Mouse (Mus musculus): Measurements from ENCODE around the gene Gm20532. TPM values are rescaled to one million over a fixed set of nuclear protein-coding genes. Genes with fewer than 3 reads are reported as not detected.

Gm20532 gene
- polyA plus RNA-seq, 1 experiment from 2014 or later, result not detected

DNA sequence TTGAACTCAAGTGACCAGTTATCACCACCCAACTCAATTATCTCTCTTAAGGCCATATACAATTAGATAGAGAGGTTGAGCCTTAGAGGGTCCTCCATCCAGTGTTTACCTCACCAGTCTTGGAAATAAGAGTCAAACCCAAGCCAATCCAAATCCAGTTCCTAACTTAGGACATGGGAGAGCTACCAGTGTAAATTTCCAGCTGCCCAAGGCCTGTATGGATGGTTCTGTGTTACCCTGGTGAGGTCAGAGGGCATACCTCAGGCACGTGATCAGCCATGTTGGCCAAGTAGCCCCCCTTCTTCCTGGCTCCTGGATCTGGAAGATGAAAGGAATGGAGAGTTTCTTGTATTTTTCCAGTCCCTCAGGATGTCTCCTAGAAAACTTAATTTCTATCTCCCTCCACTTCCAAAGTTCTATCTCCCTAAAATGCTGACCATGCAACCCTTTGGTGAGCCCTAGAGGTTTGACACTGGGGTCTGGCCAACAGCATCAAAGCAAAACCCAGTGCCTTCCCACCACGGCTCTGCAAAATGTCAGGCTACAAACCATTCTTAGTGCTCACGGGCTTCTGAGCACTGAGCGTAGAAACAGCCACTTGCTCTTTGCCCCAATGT lies 51.0 kb downstream of the Gm20532 start:
- H3K9me3 ChIP-seq (replicated peaks), result no peaks in the 10 kb centered on the region
- peak overlapping the region; percentile 78; the same call in 1 of the 2 replicates for H3K4me3 ChIP-seq (replicated peaks)
- H3K4me1 ChIP-seq (replicated peaks), result peaks cover 45% of the 10 kb centered on the region
- 79% methylated on average over 4 of the region's 4 CpGs for WGBS (ENCODE audit: insufficient replicate concordance)
- no peaks in the 10 kb centered on the region for H3K27me3 ChIP-seq
- H3K9ac ChIP-seq, result peak overlapping the region; percentile 86; the same call in 1 of the 2 replicates
- 0 out of 2 replicates have a peak overlapping the region, but pooled peaks have one; percentile 15 for H3K27ac ChIP-seq
- H3K36me3 ChIP-seq, result peaks cover 51% of the 10 kb centered on the region
- ATAC-seq (ENCODE audit: low read depth) (no peak), DNase-seq (no peak)
- H3K4me2 ChIP-seq, result peak overlapping the region; percentile 75

DNA sequence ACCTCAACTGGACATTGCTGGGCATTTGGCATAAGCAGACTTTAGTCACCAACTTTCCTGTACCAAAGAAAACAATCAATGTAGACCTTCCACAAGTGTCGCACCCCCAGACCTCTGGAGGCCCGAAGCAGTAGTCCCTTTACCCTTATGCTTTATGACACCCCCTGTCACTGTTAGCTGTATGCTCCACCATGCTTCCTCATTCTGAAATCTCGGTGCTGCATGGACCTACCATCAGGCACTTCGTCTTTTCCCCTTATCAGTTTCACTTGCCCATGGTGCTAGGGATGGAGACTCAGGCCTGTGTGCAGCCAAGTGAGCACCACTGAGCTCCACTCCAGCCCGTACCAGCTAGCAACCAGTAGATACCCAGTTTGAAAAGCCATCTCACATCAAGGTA lies 51.6 kb downstream of the Gm20532 start:
- Histone ChIP-seq H3K36me3 (peaks cover 51% of the 10 kb centered on the region), H3K4me1 (replicated peaks) (peaks cover 45% of the 10 kb centered on the region), H3K9ac (peak overlapping the region; percentile 86), H3K27ac (peak overlapping the region; percentile 81), H3K9me3 (replicated peaks) (no peaks in the 10 kb centered on the region), H3K4me2 (peak overlapping the region; percentile 75), H3K27me3 (no peaks in the 10 kb centered on the region), H3K4me3 (replicated peaks) (peak overlapping the region; percentile 78)
- no peak for ATAC-seq (ENCODE audit: low read depth)
- WGBS (ENCODE audit: insufficient replicate concordance), result 46% methylated on average over 5 of the region's 5 CpGs
- DNase-seq, result no peak

DNA sequence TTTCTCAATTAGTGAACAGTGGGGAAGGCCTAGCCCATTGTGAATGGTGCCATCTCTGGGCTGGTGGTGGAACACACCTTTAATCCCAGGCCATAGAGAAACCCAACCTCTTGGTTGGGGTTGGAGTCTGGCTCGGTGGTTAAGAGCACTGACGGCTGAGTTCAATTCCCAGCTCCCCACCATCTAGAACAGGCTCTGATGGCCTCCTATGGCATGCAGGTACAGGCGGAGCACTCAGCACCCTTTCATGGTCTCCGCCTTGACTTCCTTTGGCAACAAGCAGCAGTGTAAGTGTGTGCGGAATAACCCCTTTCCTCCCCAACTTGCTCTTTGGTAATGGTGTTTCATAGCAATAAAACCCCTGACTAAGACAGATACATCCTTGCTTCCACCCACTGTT lies 52.1 kb downstream of the Gm20532 start:
- Histone ChIP-seq H3K9me3 (replicated peaks) (no peaks in the 10 kb centered on the region), H3K27me3 (no peaks in the 10 kb centered on the region), H3K36me3 (peaks cover 51% of the 10 kb centered on the region), H3K27ac (peak overlapping the region; percentile 81), H3K4me3 (replicated peaks) (peak overlapping the region; percentile 78), H3K9ac (peak overlapping the region; percentile 86), H3K4me2 (peak overlapping the region; percentile 75), H3K4me1 (replicated peaks) (peaks cover 45% of the 10 kb centered on the region)
- WGBS (ENCODE audit: insufficient replicate concordance), result 40% methylated on average over 5 of the region's 5 CpGs
- ATAC-seq (ENCODE audit: low read depth), result no peak
- no peak for DNase-seq

DNA sequence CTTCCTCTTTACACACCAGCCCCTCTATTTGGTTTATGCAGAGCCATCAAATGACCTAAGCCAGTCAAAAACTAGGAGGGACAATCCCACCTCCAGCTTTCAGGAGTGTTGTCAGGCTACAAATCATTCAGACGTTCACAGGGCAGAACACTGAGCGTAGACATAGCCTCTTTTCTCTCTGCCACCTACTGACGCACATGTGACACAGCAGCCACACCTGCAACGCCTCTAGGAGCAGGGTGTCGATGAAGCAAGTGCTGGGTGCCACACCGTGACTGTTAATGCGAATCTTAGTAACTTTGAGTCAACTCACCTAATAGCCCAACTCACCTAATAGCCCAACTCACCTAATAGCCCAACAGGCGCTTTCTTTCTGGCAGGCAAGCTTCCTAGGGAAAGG lies 52.6 kb downstream of the Gm20532 start:
- Histone ChIP-seq H3K4me1 (replicated peaks) (peaks cover 45% of the 10 kb centered on the region), H3K9ac (peak overlapping the region; percentile 86), H3K9me3 (replicated peaks) (no peaks in the 10 kb centered on the region), H3K27ac (peak overlapping the region; percentile 81), H3K36me3 (peaks cover 50% of the 10 kb centered on the region), H3K4me2 (peak overlapping the region; percentile 75), H3K27me3 (no peaks in the 10 kb centered on the region), H3K4me3 (replicated peaks) (peak overlapping the region; percentile 78)
- DNase-seq, result peak; percentile 46
- peak; percentile 49 for ATAC-seq (ENCODE audit: low read depth)
- 1% methylated on average over 8 of the region's 8 CpGs for WGBS (ENCODE audit: insufficient replicate concordance)

DNA sequence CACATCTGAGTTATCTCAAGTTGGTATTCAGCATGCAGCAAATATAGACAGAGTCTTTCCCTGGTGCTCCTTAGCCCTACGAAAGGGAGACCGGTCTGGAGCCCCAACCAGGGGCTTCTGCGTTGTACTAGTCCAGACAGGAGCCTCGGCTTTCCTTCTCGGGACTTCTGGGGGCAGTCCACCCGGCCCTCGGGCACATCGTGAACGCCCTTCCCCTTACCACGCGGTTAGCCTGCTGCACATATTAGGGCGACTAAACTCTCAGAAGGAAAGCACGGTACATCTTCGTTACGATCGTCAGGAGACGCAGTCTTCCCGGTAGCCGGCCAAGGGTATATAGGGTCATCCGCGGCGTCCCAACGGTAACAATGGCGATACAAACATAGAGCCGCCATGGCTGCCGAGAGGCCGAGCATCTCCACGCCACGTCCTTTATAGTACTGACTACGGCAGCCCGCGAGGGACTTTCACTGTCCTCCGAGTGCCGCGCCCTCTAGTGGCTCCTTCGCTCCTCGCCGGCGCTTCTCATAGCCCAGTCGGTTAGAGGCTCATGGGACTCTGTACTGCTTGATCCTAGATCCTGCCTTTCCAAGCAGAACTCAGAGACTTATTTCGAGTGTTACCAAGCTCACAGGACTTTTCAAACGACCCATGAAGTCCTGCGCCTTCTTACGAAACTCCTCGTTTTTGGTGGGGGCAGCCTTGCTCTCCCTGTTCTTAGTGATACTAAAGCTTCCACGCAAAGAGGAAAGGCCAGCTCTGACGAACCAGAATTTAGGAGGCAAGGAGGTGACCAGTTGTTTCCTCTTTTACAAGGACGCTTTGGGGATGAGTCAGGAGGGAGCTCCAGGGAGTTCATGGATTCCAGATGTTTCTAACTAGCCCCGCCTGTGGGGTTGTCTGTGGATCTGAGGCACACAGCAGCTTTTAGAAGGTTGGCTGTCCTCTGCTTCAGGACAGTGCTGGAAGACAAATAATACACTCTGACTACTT lies 53.7 kb downstream of the Gm20532 start:
- Histone ChIP-seq H3K27ac (peak overlapping the region; percentile 81), H3K4me3 (replicated peaks) (peak overlapping the region; percentile 78), H3K36me3 (peaks cover 40% of the 10 kb centered on the region), H3K27me3 (no peaks in the 10 kb centered on the region), H3K9ac (peak overlapping the region; percentile 86), H3K4me2 (peak overlapping the region; percentile 75), H3K4me1 (replicated peaks) (peaks cover 40% of the 10 kb centered on the region), H3K9me3 (replicated peaks) (no peaks in the 10 kb centered on the region)
- peak; percentile 88 for DNase-seq
- ATAC-seq (ENCODE audit: low read depth), result peak; percentile 69
- WGBS (ENCODE audit: insufficient replicate concordance), result 3% methylated on average over 49 of the region's 49 CpGs

DNA sequence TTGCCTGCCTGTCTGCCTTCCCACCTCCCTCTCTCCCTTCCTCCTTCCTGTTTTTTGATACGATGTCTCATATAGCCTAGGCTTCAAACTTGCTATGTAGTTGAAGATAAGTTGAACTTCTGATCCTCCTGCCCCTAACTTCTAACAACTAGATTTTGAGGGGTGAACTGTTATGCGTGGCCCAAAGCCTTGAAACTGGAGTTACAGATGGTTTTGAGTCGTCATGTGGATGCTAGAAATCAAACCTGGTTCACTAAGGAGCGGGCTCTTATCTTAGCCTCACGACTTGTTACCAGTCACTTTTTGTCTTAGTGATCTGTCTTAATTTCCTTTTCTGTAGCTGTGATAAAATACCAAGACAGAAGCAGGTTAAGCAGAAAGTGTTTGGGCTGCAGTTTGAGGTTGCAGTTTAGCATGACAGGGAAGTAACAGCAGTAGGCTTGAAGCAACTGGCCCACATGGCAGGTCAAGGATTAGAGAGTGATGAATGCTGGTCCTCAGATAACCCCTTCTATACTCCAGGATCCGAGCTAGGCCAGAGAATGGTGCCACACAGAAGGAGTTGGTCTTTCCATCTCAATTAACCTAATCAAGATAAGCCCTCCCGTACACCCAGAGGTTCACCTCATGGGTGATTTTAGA lies 54.7 kb downstream of the Gm20532 start:
- DNase-seq, result no peak
- H3K27ac ChIP-seq, result no peak overlapping the region
- peaks cover 39% of the 10 kb centered on the region for H3K4me1 ChIP-seq (replicated peaks)
- H3K9me3 ChIP-seq (replicated peaks), result no peaks in the 10 kb centered on the region
- H3K4me3 ChIP-seq (replicated peaks), result no peak overlapping the region
- no peaks in the 10 kb centered on the region for H3K27me3 ChIP-seq
- H3K4me2 ChIP-seq, result no peak overlapping the region
- no peak for ATAC-seq (ENCODE audit: low read depth)
- 30% methylated on average over 7 of the region's 7 CpGs for WGBS (ENCODE audit: insufficient replicate concordance)
- peaks cover 30% of the 10 kb centered on the region for H3K36me3 ChIP-seq
- H3K9ac ChIP-seq, result 0 out of 2 replicates have a peak overlapping the region, but pooled peaks have one; percentile 86

DNA sequence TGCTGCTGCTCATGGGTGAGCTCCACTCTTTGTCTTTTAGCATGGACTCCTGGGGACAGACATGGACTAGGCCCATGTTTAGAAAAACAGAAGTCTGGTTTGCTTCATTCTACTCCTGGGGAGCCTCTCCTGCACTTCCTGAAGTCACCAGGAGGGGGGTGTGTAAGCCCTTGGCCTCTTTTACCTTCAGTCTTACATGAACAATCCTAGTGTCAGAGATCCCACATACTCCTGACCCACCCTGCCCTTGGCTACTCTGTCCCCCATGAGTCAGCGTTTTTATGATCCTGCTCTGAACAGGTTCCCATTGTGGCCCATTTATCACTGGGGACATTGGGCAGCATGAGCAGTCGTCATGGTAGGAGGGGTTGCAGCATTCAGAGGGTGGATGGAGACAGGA lies 57.5 kb downstream of the Gm20532 start:
- Histone ChIP-seq H3K4me2 (no peak overlapping the region), H3K27me3 (peaks cover 5% of the 10 kb centered on the region; the same call in 1 of the 2 replicates), H3K4me1 (replicated peaks) (peaks cover 22% of the 10 kb centered on the region), H3K4me3 (replicated peaks) (no peak overlapping the region), H3K36me3 (peaks cover 2% of the 10 kb centered on the region; the same call in 1 of the 2 replicates), H3K9me3 (replicated peaks) (no peaks in the 10 kb centered on the region), H3K27ac (no peak overlapping the region), H3K9ac (no peak overlapping the region)
- peak; percentile 53 for DNase-seq
- WGBS (ENCODE audit: insufficient replicate concordance), result 50% methylated on average over 2 of the region's 2 CpGs
- no peak for ATAC-seq (ENCODE audit: low read depth)

DNA sequence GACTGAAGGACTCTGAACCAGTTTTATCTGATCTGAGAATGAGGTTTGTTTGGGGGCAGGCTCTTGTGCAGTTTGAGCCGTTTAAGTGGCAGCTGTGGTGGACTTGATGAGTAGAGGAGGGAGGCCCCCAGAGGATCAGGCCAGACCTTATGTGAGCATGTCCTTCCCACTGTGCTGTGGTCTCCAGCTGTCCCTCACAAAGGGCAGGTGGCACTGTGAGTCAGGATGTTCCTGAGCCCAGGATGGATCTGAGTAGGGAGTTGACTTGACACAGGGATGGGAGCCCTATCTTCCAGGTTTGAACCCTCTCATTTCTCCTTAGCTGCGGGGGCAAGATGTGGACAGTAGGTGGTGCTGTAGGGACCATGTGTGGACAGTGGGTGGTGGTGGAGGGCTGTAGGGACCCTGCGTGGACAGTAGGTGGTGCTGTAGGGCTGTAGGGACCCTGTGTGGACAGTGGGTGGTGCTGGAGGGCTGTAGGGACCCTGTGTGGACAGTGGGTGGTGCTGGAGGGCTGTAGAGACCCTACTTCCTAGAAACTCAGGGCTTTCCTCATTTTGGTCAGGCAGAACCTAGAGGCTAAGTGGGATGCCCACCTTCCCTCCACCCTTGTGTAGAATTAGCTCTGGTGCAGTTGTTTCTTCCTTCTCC lies 60.3 kb downstream of the Gm20532 start:
- Histone ChIP-seq H3K4me3 (replicated peaks) (no peak overlapping the region), H3K4me2 (no peak overlapping the region), H3K4me1 (replicated peaks) (peaks cover 2% of the 10 kb centered on the region; the same call in 1 of the 2 replicates), H3K9me3 (replicated peaks) (no peaks in the 10 kb centered on the region), H3K27me3 (peaks cover 5% of the 10 kb centered on the region; the same call in 1 of the 2 replicates), H3K36me3 (no peaks in the 10 kb centered on the region), H3K27ac (no peak overlapping the region), H3K9ac (no peak overlapping the region)
- peak; percentile 70 for DNase-seq
- ATAC-seq (ENCODE audit: low read depth), result peak; percentile 86
- 9% methylated on average over 3 of the region's 3 CpGs for WGBS (ENCODE audit: insufficient replicate concordance)

DNA sequence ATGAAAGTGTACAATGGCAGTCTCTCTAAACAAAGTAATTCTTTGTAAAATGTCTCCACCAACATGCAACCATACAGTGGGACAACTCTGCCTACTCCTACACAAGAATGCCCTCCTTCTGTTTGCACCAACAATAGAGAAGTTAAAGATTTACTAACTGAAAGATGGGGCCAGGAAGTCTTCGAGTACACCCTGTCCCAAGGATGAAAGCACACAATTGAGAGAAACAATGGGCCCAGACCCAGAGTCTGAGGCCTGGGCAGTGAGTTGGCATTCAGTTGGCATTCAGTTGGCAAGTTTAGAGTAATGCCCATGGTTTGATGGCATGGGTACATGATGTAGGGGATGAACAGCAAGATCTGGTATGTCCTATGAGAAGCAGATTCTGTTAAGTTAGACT lies 68.2 kb downstream of the Gm20532 start:
- no peaks in the 10 kb centered on the region for H3K27me3 ChIP-seq
- H3K27ac ChIP-seq, result no peak overlapping the region
- H3K9ac ChIP-seq, result no peak overlapping the region
- no peak overlapping the region for H3K4me2 ChIP-seq
- no peaks in the 10 kb centered on the region for H3K9me3 ChIP-seq (replicated peaks)
- H3K4me3 ChIP-seq (replicated peaks), result no peak overlapping the region
- no peak for DNase-seq
- ATAC-seq (ENCODE audit: low read depth), result no peak
- 35% methylated on average over 1 of the region's 1 CpGs for WGBS (ENCODE audit: insufficient replicate concordance)
- H3K4me1 ChIP-seq (replicated peaks), result no peaks in the 10 kb centered on the region
- no peaks in the 10 kb centered on the region for H3K36me3 ChIP-seq

DNA sequence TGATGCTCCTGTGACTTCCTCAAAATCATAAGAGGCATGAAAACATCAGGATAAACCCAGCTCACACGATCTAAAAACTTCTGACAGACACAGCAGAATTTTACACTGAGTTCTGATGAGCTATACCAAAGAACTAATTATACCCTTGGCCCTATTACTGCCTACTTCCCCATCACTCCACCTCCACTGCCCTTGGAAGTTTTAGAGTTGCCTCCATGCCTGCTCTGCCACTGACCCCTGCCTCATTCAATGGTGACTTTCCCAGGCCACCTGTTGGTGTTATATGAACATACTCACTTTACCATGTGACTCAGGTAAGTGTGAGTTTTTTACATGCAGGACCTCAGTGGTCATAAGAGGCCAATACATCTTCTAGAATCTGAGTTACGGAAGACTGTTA lies 71.0 kb downstream of the Gm20532 start:
- no peak for ATAC-seq (ENCODE audit: low read depth)
- H3K9ac ChIP-seq, result no peak overlapping the region

More for the DNA sequence above, 71.0 kb downstream of the Gm20532 start:
- Histone ChIP-seq H3K9me3 (replicated peaks) (no peaks in the 10 kb centered on the region), H3K27me3 (peaks cover 11% of the 10 kb centered on the region), H3K4me3 (replicated peaks) (no peak overlapping the region), H3K36me3 (no peaks in the 10 kb centered on the region), H3K4me2 (no peak overlapping the region), H3K27ac (no peak overlapping the region), H3K4me1 (replicated peaks) (no peaks in the 10 kb centered on the region)
- DNase-seq, result no peak
- 61% methylated on average over 2 of the region's 2 CpGs for whole genome bisulfite sequencing (ENCODE audit: insufficient replicate concordance)
